Mouse (Mus musculus) limb, embryonic 15.5 days (tissue): ENCODE measurements around the gene Nme7. TPM values are rescaled to one million over a fixed set of nuclear protein-coding genes. Genes with fewer than 3 reads are reported as not detected.

Experiments used
- ATAC-seq: fragments of 200-750 bp; cut with Nextera tagmentation; 2 replicates; pipeline ENCODE4 v1.8.0; 2017; ENCODE audit warnings: low read depth, moderate TSS enrichment; ENCODE audit not compliant: insufficient number of reproducible peaks, low FRiP score, low TSS enrichment
- H3K27ac ChIP-seq: fragments of 300-500 bp; sonication (generic); 2 replicates; pipeline ENCODE4 v1.5.1; 2015; ENCODE audit warnings: moderate library complexity, mild to moderate bottlenecking, inconsistent platforms
- H3K27me3 ChIP-seq: fragments of 300-500 bp; sonication (generic); 2 replicates; pipeline ENCODE4 v1.6.1; 2015; ENCODE audit warnings: inconsistent platforms
- H3K36me3 ChIP-seq: fragments of 300-500 bp; sonication (generic); 2 replicates; pipeline ENCODE4 v1.6.1; 2015; ENCODE audit warnings: inconsistent platforms
- H3K4me1 ChIP-seq: fragments of 300-500 bp; sonication (generic); 2 replicates; pipeline ENCODE4 v1.6.1; 2015; ENCODE audit warnings: inconsistent platforms
- H3K4me2 ChIP-seq: fragments of 300-500 bp; sonication (generic); 2 replicates; pipeline ENCODE4 v1.6.1; 2015; ENCODE audit warnings: mild to moderate bottlenecking, inconsistent platforms
- H3K4me3 ChIP-seq: fragments of 300-500 bp; sonication (generic); 2 replicates; pipeline ENCODE4 v1.5.1; 2015; ENCODE audit warnings: mild to moderate bottlenecking, inconsistent platforms
- H3K9ac ChIP-seq: fragments of 300-500 bp; sonication (generic); 2 replicates; pipeline ENCODE4 v1.6.1; 2015; ENCODE audit warnings: inconsistent platforms
- H3K9me3 ChIP-seq: fragments of 300-500 bp; sonication (generic); 2 replicates; pipeline ENCODE4 v1.6.1; 2016; ENCODE audit warnings: inconsistent platforms
- WGBS: fragments of 180-500 bp; shearing (Covaris S2); methylation state at CpG from one replicate; pipeline ENCODE4 v1.1.7; 2015; 5-methylcytosine and 5-hydroxymethylcytosine counted together
- polyA plus RNA-seq: library from polyadenylated mRNA; unstranded; fragments of >200 nt; fragmentation: Nextera tagmentation; extraction: Ambion mirVana; gene quantifications from 2 replicates; pipeline ENCODE4 v1.2.1, GENCODE M21; 2015

The Nme7 gene
- polyA plus RNA-seq, 1 experiment from 2014 or later, result 31.4 TPM

DNA sequence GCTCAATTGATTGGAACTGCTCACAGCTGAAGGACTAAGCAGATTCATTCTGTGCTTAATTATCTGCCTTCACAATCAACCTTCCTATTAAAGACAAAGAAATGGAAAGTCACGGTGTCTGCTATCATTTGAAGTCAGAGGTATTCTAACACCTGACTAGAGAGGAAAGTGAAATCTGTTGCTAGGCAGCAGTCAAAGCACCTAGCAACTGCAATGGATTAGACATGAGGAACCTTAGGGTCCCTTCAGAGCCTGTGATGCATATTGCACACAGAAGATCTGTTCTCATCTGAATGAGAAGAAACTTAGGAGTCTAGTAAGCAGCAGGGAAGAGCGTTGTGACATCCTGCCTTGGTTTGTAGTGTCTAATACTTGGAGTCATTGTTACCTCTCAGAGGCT, 58.1 kb downstream of the Nme7 start:
- H3K4me3 ChIP-seq, result no peak overlapping the region
- H3K9me3 ChIP-seq, result no peaks in the 10 kb centered on the region
- H3K36me3 ChIP-seq, result no peaks in the 10 kb centered on the region
- H3K27me3 ChIP-seq, result no peaks in the 10 kb centered on the region
- WGBS, result 87% methylated on average over 2 of the region's 2 CpGs
- H3K4me1 ChIP-seq, result no peaks in the 10 kb centered on the region
- H3K4me2 ChIP-seq, result no peak overlapping the region
- H3K27ac ChIP-seq, result no peak overlapping the region
- no peak overlapping the region for H3K9ac ChIP-seq
- ATAC-seq, result no peak

DNA sequence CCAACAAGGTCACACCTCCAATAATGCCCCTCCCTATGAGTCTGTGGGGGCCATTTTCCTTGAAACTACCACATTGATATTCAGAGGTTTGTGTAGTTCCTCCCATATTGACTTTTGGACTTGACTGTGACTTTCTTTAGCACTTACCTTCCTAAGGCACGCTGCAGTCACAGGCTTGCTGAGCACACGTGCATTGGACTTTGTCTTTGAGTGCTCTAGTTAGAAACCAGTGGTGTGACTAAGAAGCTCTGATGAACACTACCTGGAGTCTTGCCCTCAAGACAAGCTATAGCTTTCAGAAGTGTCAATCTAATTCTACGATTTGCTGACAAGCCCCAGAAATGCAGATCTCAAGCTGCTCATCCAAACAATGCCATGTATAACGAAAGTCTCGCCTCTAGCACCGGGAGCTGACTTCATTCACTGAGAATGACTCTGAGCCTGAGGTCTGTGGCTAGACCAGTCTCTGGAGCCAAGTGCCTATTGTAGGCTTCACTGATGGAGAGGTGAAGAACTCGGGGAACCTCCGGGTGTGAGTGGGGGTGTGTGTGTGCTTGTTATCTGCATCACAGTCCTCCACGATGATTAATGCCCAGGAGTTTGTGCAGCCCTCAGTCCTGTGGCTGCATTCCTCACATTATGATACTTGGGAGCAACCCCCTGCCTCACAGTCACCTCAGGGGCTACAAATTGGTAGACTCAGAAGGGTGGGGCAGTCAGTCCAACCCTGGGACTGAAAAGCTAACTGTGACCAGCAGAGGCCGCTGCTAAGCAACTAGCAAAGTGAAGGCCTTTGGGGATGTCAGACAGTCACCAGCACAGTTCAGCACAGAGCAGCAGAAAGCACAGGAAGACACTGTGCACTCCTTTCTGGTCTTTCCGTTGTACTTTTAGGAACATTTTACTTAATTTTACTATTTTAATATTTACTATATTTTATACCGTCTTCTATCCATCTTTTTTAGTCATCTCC, 62.5 kb downstream of the Nme7 start:
- no peak overlapping the region for H3K27ac ChIP-seq
- H3K9ac ChIP-seq, result no peak overlapping the region
- no peak overlapping the region for H3K4me2 ChIP-seq
- WGBS, result 76% methylated on average over 12 of the region's 12 CpGs
- no peak overlapping the region for H3K4me3 ChIP-seq
- H3K9me3 ChIP-seq, result no peaks in the 10 kb centered on the region
- peak; percentile 61; the same call in 1 of the 2 replicates for ATAC-seq
- no peaks in the 10 kb centered on the region for H3K36me3 ChIP-seq
- no peaks in the 10 kb centered on the region for H3K27me3 ChIP-seq
- no peaks in the 10 kb centered on the region for H3K4me1 ChIP-seq

DNA sequence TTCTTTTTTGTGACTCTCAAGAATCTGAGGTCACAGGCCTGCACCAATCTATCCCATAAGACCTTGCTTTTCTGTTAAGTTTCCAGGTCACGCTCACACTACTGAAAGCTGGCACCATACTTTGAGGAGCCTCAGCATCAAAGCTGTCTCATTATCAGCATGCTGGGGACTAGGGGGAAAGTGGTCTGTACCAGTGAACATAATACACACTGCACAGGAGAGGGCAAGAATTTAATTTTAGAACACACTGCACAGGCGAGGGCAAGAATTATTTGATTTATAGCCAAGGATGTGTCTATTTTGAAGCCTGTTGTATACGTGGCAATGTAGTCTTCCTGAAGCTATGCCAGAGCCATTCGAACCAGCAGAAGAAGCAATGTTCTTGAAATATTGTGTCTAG, 64.2 kb downstream of the Nme7 start:
- WGBS, result 89% methylated on average over 4 of the region's 4 CpGs
- Histone ChIP-seq H3K9ac (no peak overlapping the region), H3K27me3 (no peaks in the 10 kb centered on the region), H3K9me3 (no peaks in the 10 kb centered on the region), H3K4me3 (no peak overlapping the region), H3K4me2 (no peak overlapping the region), H3K4me1 (no peaks in the 10 kb centered on the region), H3K36me3 (no peaks in the 10 kb centered on the region), H3K27ac (no peak overlapping the region)
- no peak for ATAC-seq

DNA sequence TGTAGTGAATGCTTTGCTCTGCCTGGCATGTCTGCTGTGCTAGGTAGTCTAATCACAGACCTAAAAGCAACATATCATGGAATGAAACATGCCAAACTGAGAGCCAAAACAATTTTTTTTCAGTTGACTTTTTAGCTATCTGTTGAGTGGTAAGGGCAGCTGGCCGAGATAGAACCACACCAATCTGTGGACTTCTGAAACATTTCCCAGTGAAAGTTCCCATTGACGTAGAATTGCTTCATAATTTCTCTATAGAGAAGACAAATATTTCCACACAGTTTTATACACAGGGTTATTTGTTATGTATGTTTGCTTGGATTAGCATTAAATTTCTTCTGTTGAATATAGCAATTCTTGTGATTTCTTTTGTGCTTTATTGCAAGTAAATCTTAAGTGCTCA, 65.9 kb downstream of the Nme7 start:
- Histone ChIP-seq H3K4me2 (no peak overlapping the region), H3K9ac (no peak overlapping the region), H3K4me1 (no peaks in the 10 kb centered on the region), H3K4me3 (no peak overlapping the region), H3K36me3 (no peaks in the 10 kb centered on the region), H3K27me3 (no peaks in the 10 kb centered on the region), H3K27ac (no peak overlapping the region), H3K9me3 (no peaks in the 10 kb centered on the region)
- 88% methylated on average over 2 of the region's 2 CpGs for WGBS
- ATAC-seq, result no peak

DNA sequence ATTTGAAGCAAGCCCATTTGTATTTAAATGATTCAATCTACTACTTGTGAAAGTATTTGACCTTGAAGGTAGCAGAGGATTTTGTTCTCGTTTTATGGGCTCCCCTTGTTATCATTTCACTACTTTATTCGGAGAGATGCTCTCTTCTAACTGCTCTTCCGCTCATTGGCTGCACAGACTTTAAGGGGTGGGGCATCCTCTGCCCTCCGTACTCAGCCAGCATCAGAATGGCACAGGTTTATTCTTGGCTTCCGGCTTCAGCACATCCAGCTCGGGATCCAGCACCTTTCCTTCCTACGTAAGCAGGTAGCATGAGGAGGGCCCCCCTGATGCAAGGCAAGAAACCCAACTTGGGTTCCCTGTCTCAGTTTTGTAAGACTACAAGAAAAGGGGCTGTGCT, 69.1 kb downstream of the Nme7 start:
- no peaks in the 10 kb centered on the region for H3K4me1 ChIP-seq
- H3K27ac ChIP-seq, result no peak overlapping the region
- H3K27me3 ChIP-seq, result no peaks in the 10 kb centered on the region
- WGBS, result 82% methylated on average over 7 of the region's 7 CpGs
- no peaks in the 10 kb centered on the region for H3K9me3 ChIP-seq
- no peak overlapping the region for H3K4me2 ChIP-seq
- H3K36me3 ChIP-seq, result no peaks in the 10 kb centered on the region
- no peak for ATAC-seq
- no peak overlapping the region for H3K9ac ChIP-seq
- H3K4me3 ChIP-seq, result no peak overlapping the region

DNA sequence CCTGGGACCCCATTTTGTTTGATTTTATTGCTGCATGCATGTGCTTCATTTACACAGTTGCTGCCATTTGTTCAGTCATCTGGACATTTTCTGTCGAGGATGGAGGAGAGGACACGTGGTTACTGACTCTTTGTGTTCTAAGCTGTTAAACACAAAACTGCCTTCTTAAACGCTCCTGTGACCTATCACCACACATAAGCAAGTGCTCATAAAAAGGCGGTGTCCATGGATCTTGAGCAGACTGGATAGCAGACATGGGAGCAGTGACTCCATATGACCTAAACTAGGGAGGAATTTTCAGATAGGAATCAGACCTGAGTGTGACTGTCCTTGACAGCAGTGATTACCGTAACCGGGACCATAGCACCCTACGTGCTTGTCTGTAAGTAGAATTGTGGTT, 70.1 kb downstream of the Nme7 start:
- no peaks in the 10 kb centered on the region for H3K36me3 ChIP-seq
- WGBS, result 60% methylated on average over 7 of the region's 7 CpGs
- no peak overlapping the region for H3K27ac ChIP-seq
- H3K4me2 ChIP-seq, result no peak overlapping the region
- no peaks in the 10 kb centered on the region for H3K4me1 ChIP-seq
- H3K4me3 ChIP-seq, result no peak overlapping the region
- no peak overlapping the region for H3K9ac ChIP-seq
- no peaks in the 10 kb centered on the region for H3K27me3 ChIP-seq
- no peaks in the 10 kb centered on the region for H3K9me3 ChIP-seq
- no peak for ATAC-seq

DNA sequence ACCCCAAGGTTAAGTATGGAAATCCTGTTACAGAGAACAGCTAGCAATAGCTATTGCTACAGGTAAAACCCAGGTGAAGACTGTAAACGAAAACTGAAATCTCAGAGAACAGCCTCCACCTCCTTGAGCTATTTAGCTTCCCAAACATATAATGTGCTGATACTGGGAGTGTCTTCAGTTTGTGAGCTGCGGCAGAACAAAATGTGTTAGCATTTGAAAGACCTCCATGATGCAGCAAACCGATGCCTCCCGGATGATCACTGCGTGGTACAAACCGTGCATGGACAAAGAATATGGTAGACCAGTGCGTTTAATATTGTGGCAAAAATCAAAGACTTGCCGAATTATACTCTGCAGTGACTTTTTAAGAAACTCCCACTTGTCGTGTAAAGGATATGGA, 71.7 kb downstream of the Nme7 start:
- no peak overlapping the region for H3K4me3 ChIP-seq
- no peaks in the 10 kb centered on the region for H3K27me3 ChIP-seq
- WGBS, result 95% methylated on average over 9 of the region's 9 CpGs
- no peak for ATAC-seq
- H3K27ac ChIP-seq, result no peak overlapping the region
- no peak overlapping the region for H3K9ac ChIP-seq
- no peaks in the 10 kb centered on the region for H3K9me3 ChIP-seq
- H3K4me1 ChIP-seq, result no peaks in the 10 kb centered on the region
- H3K4me2 ChIP-seq, result no peak overlapping the region
- no peaks in the 10 kb centered on the region for H3K36me3 ChIP-seq

DNA sequence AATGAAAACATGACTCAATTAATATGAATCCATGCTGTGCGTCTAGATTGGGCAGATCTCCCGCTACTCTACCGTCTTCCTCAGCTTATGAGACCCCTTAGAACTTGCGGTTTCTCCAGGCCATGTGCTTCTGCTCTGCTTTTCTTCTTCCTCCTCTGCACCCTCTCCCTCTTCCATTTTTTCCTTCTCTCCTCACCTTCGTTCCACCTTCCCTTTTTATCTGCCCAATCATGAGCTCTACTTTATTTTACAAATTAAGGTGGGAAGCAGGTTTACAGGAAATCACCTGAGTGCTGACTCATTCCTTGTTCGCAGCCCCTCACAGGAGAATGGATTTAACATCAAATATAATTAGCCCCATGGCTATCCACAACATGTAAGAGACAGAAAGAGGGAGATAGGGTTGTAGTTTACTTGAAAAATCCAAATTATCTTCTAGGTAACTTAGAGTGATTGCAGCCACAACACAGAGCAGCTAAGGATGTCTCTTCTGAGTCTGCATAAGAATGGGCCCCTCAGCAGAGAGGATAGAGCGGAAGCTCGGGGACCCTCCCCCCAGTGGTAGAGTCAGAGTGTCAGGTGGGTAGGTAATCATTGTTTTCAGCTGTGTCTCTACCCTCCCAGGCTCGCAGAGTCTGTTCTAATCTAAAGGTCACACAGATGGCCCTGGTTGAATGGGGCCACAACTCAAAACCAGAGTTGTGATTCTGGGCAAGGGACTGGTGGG, 73.0 kb downstream of the Nme7 start:
- Histone ChIP-seq H3K4me1 (no peaks in the 10 kb centered on the region), H3K27me3 (no peaks in the 10 kb centered on the region), H3K4me3 (no peak overlapping the region), H3K27ac (no peak overlapping the region), H3K9ac (no peak overlapping the region), H3K36me3 (no peaks in the 10 kb centered on the region), H3K9me3 (no peaks in the 10 kb centered on the region), H3K4me2 (no peak overlapping the region)
- WGBS, result 74% methylated on average over 9 of the region's 9 CpGs
- ATAC-seq, result no peak

DNA sequence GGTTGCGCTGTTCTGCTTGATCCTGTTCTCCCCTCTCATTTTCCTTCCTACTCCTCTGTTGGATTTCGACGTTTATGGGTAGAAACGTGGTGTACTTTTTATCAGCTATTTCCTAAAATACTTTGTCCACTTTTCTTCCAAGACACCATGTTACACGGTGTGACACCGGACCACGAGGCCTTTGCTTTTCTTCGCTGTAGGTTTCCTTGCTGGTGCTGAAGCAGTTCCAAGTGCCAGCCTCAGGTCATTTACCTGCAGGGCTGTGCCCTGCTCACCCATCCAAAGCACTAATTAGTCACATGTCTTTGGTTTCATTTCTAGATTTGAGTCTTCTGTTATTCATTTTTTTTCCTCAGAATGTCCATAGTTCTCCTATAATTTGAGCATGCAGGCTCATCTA, 79.7 kb downstream of the Nme7 start:
- H3K27me3 ChIP-seq, result no peaks in the 10 kb centered on the region

DNA sequence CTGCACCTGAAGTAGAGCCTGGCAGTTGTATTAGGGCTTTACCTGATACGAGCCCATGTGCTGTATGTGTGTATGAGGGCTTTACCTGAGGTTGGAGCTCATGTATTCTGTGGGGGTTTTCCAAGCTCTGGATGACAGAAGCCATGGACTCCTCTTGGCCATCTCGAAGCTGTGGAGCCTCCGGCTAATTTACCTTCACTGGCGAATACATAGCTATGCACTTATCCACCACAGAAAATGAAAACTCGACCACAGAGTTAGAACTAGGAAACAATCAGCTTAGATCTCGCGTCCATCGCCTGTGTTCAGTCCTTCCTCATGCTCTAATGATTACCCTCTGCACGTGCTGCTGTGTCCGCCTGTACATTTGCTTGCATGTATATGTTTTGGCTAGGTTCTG, 80.4 kb downstream of the Nme7 start:
- no peak for ATAC-seq
- no peaks in the 10 kb centered on the region for H3K27me3 ChIP-seq
- H3K4me3 ChIP-seq, result no peak overlapping the region
- H3K36me3 ChIP-seq, result no peaks in the 10 kb centered on the region; the same call in 1 of the 2 replicates
- no peaks in the 10 kb centered on the region for H3K9me3 ChIP-seq
- 94% methylated on average over 10 of the region's 10 CpGs for WGBS
- H3K9ac ChIP-seq, result no peak overlapping the region
- H3K4me2 ChIP-seq, result no peak overlapping the region
- H3K27ac ChIP-seq, result no peak overlapping the region
- H3K4me1 ChIP-seq, result no peaks in the 10 kb centered on the region

More for the DNA sequence above, 79.7 kb downstream of the Nme7 start:
- Histone ChIP-seq H3K9ac (no peak overlapping the region), H3K36me3 (no peaks in the 10 kb centered on the region; the same call in 1 of the 2 replicates), H3K4me3 (no peak overlapping the region), H3K4me1 (no peaks in the 10 kb centered on the region), H3K27ac (no peak overlapping the region), H3K9me3 (no peaks in the 10 kb centered on the region), H3K4me2 (no peak overlapping the region)
- no peak for ATAC-seq
- 69% methylated on average over 8 of the region's 8 CpGs for WGBS

DNA sequence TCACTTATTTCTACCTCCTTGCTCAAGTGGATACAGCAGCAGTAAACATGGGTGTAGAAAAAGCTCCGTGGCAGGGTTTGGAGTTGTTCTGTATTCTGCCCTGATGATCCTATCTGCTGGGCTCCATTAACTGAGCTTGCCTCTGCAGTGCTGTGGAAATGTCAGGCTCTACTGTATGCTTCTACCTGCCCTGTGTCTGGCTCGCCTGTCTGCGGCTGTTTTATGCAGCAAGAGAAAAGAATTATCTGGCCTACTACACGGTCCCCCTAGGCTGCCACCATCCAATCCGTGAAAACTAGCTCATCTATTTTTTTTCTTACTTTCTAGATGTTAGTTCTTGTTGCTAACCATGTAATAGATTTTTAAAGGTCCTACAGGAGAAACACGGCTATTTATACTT, 81.1 kb downstream of the Nme7 start:
- ATAC-seq, result no peak
- H3K36me3 ChIP-seq, result no peaks in the 10 kb centered on the region; the same call in 1 of the 2 replicates
- no peak overlapping the region for H3K4me3 ChIP-seq
- H3K9me3 ChIP-seq, result no peaks in the 10 kb centered on the region
- no peak overlapping the region for H3K9ac ChIP-seq
- H3K27ac ChIP-seq, result no peak overlapping the region
- H3K27me3 ChIP-seq, result no peaks in the 10 kb centered on the region
- no peaks in the 10 kb centered on the region for H3K4me1 ChIP-seq
- 83% methylated on average over 6 of the region's 6 CpGs for WGBS
- H3K4me2 ChIP-seq, result no peak overlapping the region

DNA sequence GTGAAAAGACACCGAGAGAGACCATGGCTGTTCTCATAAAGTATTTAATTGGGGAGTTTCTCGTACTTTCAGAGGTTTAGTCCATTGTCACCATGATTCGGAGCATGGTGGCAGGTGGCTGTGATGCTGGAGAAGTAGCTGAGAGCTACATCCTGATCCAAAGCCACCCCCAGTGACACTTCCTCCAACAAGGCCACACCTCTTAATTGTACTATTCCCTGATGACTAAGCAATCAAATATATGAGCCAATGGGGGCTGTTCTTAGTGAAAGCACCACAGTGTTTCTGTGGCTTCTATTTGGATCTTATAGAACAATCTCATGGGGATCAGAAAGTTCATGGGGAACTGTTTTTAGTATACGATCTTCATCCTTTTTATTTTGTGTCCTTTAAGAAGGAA, 85.8 kb downstream of the Nme7 start:
- no peaks in the 10 kb centered on the region for H3K27me3 ChIP-seq
- no peaks in the 10 kb centered on the region for H3K9me3 ChIP-seq
- H3K27ac ChIP-seq, result no peak overlapping the region
- no peaks in the 10 kb centered on the region; the same call in 1 of the 2 replicates for H3K36me3 ChIP-seq
- H3K4me1 ChIP-seq, result no peaks in the 10 kb centered on the region
- H3K4me2 ChIP-seq, result no peak overlapping the region
- WGBS, result 82% methylated on average over 4 of the region's 4 CpGs
- no peak overlapping the region for H3K9ac ChIP-seq
- no peak for ATAC-seq
- H3K4me3 ChIP-seq, result no peak overlapping the region
